In genomic region chr6:39870271-39871135, GRCm38 (mm10) we compare ENCODE assay signal across 7 mouse cellular contexts. TPM values are rescaled to one million over a fixed set of nuclear protein-coding genes. Genes with fewer than 3 reads are reported as not detected.
DNase-seq lines count a peak whose midpoint lies in the region; ATAC-seq and TF ChIP-seq lines count a peak whose summit lies in the region.

No protein-coding gene starts in this region.

- no peaks in the 10 kb centered on the region for H3K4me1 ChIP-seq in CH12.LX (ENCODE audit: control insufficient read depth in 1 of 2, insufficient read depth in 2 of 2)
- peaks cover 12% of the 10 kb centered on the region for H3K4me1 ChIP-seq in midbrain, embryonic 11.5 days (ENCODE audit: control insufficient read depth, insufficient read depth, low read length)
- no peaks in the 10 kb centered on the region for H3K4me1 ChIP-seq in stomach, postnatal 0 days (replicated peaks; ENCODE audit: control insufficient read depth, insufficient read depth)

- H3K4me2 ChIP-seq in CH12.LX (ENCODE audit: insufficient read depth, low read depth, poor library complexity, severe bottlenecking): peak overlapping the region; percentile 53
- peak overlapping the region; percentile 97 for H3K4me2 ChIP-seq in midbrain, embryonic 11.5 days
- peak overlapping the region; percentile 97 for H3K4me2 ChIP-seq in stomach, postnatal 0 days (replicated peaks; ENCODE audit: low read depth)

- TF ChIP-seq CTCF in CH12.LX (conservative IDR thresholded peaks at IDR 0.05 in 1 of 2, IDR thresholded peaks at IDR 0.05 in 1 of 2; ENCODE audit: low read depth in 2 of 2, low read length in 2 of 2): peak in 1 of 2 experiments; percentile 61; a peak in 2 of 4 replicates
- peak; percentile 65 for TF ChIP-seq CTCF in stomach, postnatal 0 days (IDR thresholded peaks at IDR 0.05; ENCODE audit: low read depth)

- TF ChIP-seq EP300 in CH12.LX (IDR thresholded peaks at IDR 0.05; ENCODE audit: low read length): no peak
- TF ChIP-seq EP300 in stomach, postnatal 0 days (optimal IDR thresholded peaks at IDR 0.05): no peak

- no peaks in the 10 kb centered on the region for H3K36me3 ChIP-seq in CH12.LX (replicated peaks in 1 of 2; ENCODE audit: control insufficient read depth in 1 of 2, insufficient read depth in 1 of 2, low read length in 1 of 2)
- H3K36me3 ChIP-seq in midbrain, embryonic 11.5 days (ENCODE audit: control insufficient read depth, insufficient read depth, low read length): no peaks in the 10 kb centered on the region
- H3K36me3 ChIP-seq in stomach, postnatal 0 days (ENCODE audit: control insufficient read depth, insufficient read depth, low read length): no peaks in the 10 kb centered on the region

- in situ Hi-C loops in CH12.LX (cut with MboI; ENCODE audit: low pct_ligation_motif_present, low pct_unique_long_range_greater_than_20kb, low sequenced_read_pairs): no loop called here

- no peak overlapping the region for H3K9ac ChIP-seq in CH12.LX (ENCODE audit: insufficient read depth, low read depth)
- peak overlapping the region; percentile 87 for H3K9ac ChIP-seq in midbrain, embryonic 11.5 days (ENCODE audit: low read length)
- H3K9ac ChIP-seq in stomach, postnatal 0 days (ENCODE audit: low read length): no peak overlapping the region

- peak; percentile 7 for ATAC-seq in midbrain, embryonic 11.5 days (ENCODE audit: low FRiP score)
- ATAC-seq in stomach, postnatal 0 days (ENCODE audit: low FRiP score, low TSS enrichment): 0 out of 2 replicates have a peak, but pooled peaks have one; percentile 22

- no peak overlapping the region for H3K4me3 ChIP-seq in CH12.LX (replicated peaks in 1 of 3; ENCODE audit: low read depth in 2 of 3, low read length in 2 of 3, poor library complexity in 1 of 3)
- peak overlapping the region; percentile 74 for H3K4me3 ChIP-seq in midbrain, embryonic 11.5 days (ENCODE audit: low read depth, low read length)
- peak overlapping the region; percentile 53 for H3K4me3 ChIP-seq in stomach, postnatal 0 days (ENCODE audit: low read depth, low read length)

- TF ChIP-seq POLR2A in CH12.LX (IDR thresholded peaks at IDR 0.05; ENCODE audit: low read depth, low read length): no peak

- H3K9me3 ChIP-seq in CH12.LX (replicated peaks; ENCODE audit: low read length): peaks cover 22% of the 10 kb centered on the region
- no peaks in the 10 kb centered on the region for H3K9me3 ChIP-seq in midbrain, embryonic 11.5 days (ENCODE audit: control insufficient read depth, low read length)
- H3K9me3 ChIP-seq in stomach, postnatal 0 days (ENCODE audit: control insufficient read depth, low read length): no peaks in the 10 kb centered on the region

- peak; percentile 61 for TF ChIP-seq RAD21 in CH12.LX (IDR thresholded peaks at IDR 0.05; ENCODE audit: low read depth, low read length)

- no peaks in the 10 kb centered on the region for H3K79me2 ChIP-seq in CH12.LX (replicated peaks; ENCODE audit: control insufficient read depth, extremely low read depth, insufficient read depth, poor library complexity, severe bottlenecking)

- DNase-seq in CH12.LX (ENCODE audit: extremely low read depth): peak; percentile 12
- DNase-seq in adrenal gland, adult 18-20 months (ENCODE audit: low spot score in 2 of 2): peak; percentile 30 to 48
- DNase-seq in embryo, embryonic 9.5 days (ENCODE audit: extremely low spot score): peak; percentile 73
- DNase-seq in heart, postnatal 4 days: peak; percentile 23
- peak; percentile 65 to 66 for DNase-seq in layer of hippocampus, postnatal 25 days (ENCODE audit: extremely low spot score in 1 of 2, low spot score in 1 of 2)
- peak; percentile 98 for DNase-seq in midbrain, embryonic 11.5 days (ENCODE audit: low spot score, missing footprints)
- peak; percentile 32 for DNase-seq in stomach, postnatal 0 days (ENCODE audit: low spot score)

- dilution Hi-C loops in CH12.LX (cut with MboI; ENCODE audit: extremely low pct_ligation_motif_present, extremely low pct_unique_long_range_greater_than_20kb, low sequenced_read_pairs): no loop called here

- H3K27me3 ChIP-seq in CH12.LX (replicated peaks): no peaks in the 10 kb centered on the region
- H3K27me3 ChIP-seq in midbrain, embryonic 11.5 days (ENCODE audit: control insufficient read depth, insufficient read depth, low read length): peaks cover 2% of the 10 kb centered on the region; the same call in 1 of the 2 replicates
- H3K27me3 ChIP-seq in stomach, postnatal 0 days (ENCODE audit: control insufficient read depth, insufficient read depth, low read length): peaks cover 6% of the 10 kb centered on the region; the same call in 1 of the 2 replicates

- no peak overlapping the region for H3K27ac ChIP-seq in CH12.LX (ENCODE audit: insufficient read depth, low read depth)
- H3K27ac ChIP-seq in midbrain, embryonic 11.5 days (ENCODE audit: low read depth, low read length): no peak overlapping the region
- H3K27ac ChIP-seq in stomach, postnatal 0 days (replicated peaks): no peak overlapping the region

- WGBS in midbrain, embryonic 11.5 days: 2% methylated on average over 28 of the region's 28 CpGs
- WGBS in stomach, postnatal 0 days: under 1% methylated on average over 28 of the region's 28 CpGs

TF ChIP-seq in CH12.LX, 34 proteins besides CTCF, POLR2A, EP300 and RAD21:
- TF ChIP-seq CHD2 (IDR thresholded peaks at IDR 0.05; ENCODE audit: low read length): no peak
- no peak for TF ChIP-seq UBTF (IDR thresholded peaks at IDR 0.05; ENCODE audit: low read depth, low read length)
- no peak for TF ChIP-seq USF2 (conservative IDR thresholded peaks at IDR 0.05; ENCODE audit: low read depth, low read length)
- TF ChIP-seq JUN (IDR thresholded peaks at IDR 0.05; ENCODE audit: insufficient read depth, low read depth, low read length): no peak
- no peak for TF ChIP-seq GABPA (IDR thresholded peaks at IDR 0.05; ENCODE audit: insufficient replicate concordance, low read depth, low read length)
- no peak for TF ChIP-seq KAT2A (IDR thresholded peaks at IDR 0.05; ENCODE audit: insufficient replicate concordance, low read length)
- no peak for TF ChIP-seq MAX (IDR thresholded peaks at IDR 0.05; ENCODE audit: low read length)
- no peak for TF ChIP-seq MXI1 (IDR thresholded peaks at IDR 0.05; ENCODE audit: low read depth, low read length)
- TF ChIP-seq MAFK (IDR thresholded peaks at IDR 0.05; ENCODE audit: insufficient replicate concordance, low read length): no peak
- no peak for TF ChIP-seq JUND (conservative IDR thresholded peaks at IDR 0.05; ENCODE audit: low read depth, low read length)
- TF ChIP-seq MEF2A (IDR thresholded peaks at IDR 0.05; ENCODE audit: borderline replicate concordance, low read depth, low read length): no peak
- TF ChIP-seq USF1 (IDR thresholded peaks at IDR 0.05; ENCODE audit: low read depth, low read length): no peak
- TF ChIP-seq ZNF384 (IDR thresholded peaks at IDR 0.05; ENCODE audit: low read depth, low read length): peak; percentile 96
- TF ChIP-seq ELF1 (IDR thresholded peaks at IDR 0.05; ENCODE audit: low read depth, low read length): no peak
- TF ChIP-seq SMC3 (IDR thresholded peaks at IDR 0.05; ENCODE audit: low read depth, low read length): peak; percentile 28; the same call in 1 of the 2 replicates
- no peak for TF ChIP-seq SIN3A (IDR thresholded peaks at IDR 0.05; ENCODE audit: low read length)
- no peak for TF ChIP-seq PAX5 (IDR thresholded peaks at IDR 0.05; ENCODE audit: low read length)
- no peak for TF ChIP-seq NELFE (IDR thresholded peaks at IDR 0.05; ENCODE audit: low read depth, low read length)
- TF ChIP-seq CHD1 (IDR thresholded peaks at IDR 0.05; ENCODE audit: low read depth, low read length): no peak
- TF ChIP-seq BHLHE40 (IDR thresholded peaks at IDR 0.05; ENCODE audit: low read depth, low read length): peak; percentile 23; the same call in 1 of the 2 replicates
- TF ChIP-seq IRF4 (IDR thresholded peaks at IDR 0.05; ENCODE audit: low read depth, low read length): no peak
- no peak for TF ChIP-seq TBP (conservative IDR thresholded peaks at IDR 0.05; ENCODE audit: low read depth, low read length)

RNA-seq across cellular contexts. Expression of gene Tmem178b, which starts 2.6 kb away (rescaled TPM):
- total RNA-seq in CH12.LX (2012; rRNA removed) (not detected in 2 replicates), CH12.LX (2014; rRNA removed) (not detected in 2 replicates)
- polyA plus RNA-seq in CH12.LX (2012; ENCODE audit: insufficient read length, low read depth): not detected in 2 replicates
- 10 to 100 TPM in 1 of 2 experiments, 1 to 10 TPM in 1; 8.4 to 31.7 TPM for total RNA-seq in adrenal gland, adult 18-20 months (2021)
- total RNA-seq in heart, postnatal 4 days (2021): under 1 TPM; 0.16 to 0.29 TPM
- total RNA-seq in layer of hippocampus, postnatal 25 days (2021): 100 to 1,000 TPM; 166 to 205 TPM
- 7.1 and 9.0 TPM in 2 replicates for polyA plus RNA-seq in midbrain, embryonic 11.5 days (2014; fragmentation: Nextera tagmentation; extraction: Ambion mirVana)
- polyA plus RNA-seq in stomach, postnatal 0 days (2015; fragmentation: Nextera tagmentation; extraction: Ambion mirVana): 0.67 and 0.71 TPM in 2 replicates

RNA-seq across cellular contexts. Expression of gene Mrps33, which starts 59.7 kb away (rescaled TPM):
- total RNA-seq in CH12.LX (2012; rRNA removed) (138 and 142 TPM in 2 replicates), CH12.LX (2014; rRNA removed) (342 and 346 TPM in 2 replicates)
- polyA plus RNA-seq in CH12.LX (2012; ENCODE audit: insufficient read length, low read depth): 166 and 168 TPM in 2 replicates
- total RNA-seq in adrenal gland, adult 18-20 months (2021): 10 to 100 TPM; 77.7 to 90.6 TPM
- 10 to 100 TPM; 81.4 to 95.1 TPM for total RNA-seq in heart, postnatal 4 days (2021)
- total RNA-seq in layer of hippocampus, postnatal 25 days (2021): 100 to 1,000 TPM; 104 to 115 TPM
- 252 and 253 TPM in 2 replicates for polyA plus RNA-seq in midbrain, embryonic 11.5 days (2014; fragmentation: Nextera tagmentation; extraction: Ambion mirVana)
- 139 and 151 TPM in 2 replicates for polyA plus RNA-seq in stomach, postnatal 0 days (2015; fragmentation: Nextera tagmentation; extraction: Ambion mirVana)

Comparison
In these comparisons a context has a peak if more than half of its experiments do, and no peak if none do; other contexts are left out.
1. DNase-seq: peak in every context shown above with its lines; median percentile 98 in midbrain, embryonic 11.5 days; 73 in embryo, embryonic 9.5 days; 66 in layer of hippocampus, postnatal 25 days; 39 in adrenal gland, adult 18-20 months; 32 in stomach, postnatal 0 days; 23 in heart, postnatal 4 days; 12 in CH12.LX.
2. H3K4me3 ChIP-seq: peak in midbrain, embryonic 11.5 days (single experiment) and stomach, postnatal 0 days (single experiment); none in CH12.LX (0 of 3).
3. RNA of gene Tmem178b, which starts 2.6 kb away (total RNA-seq): 166 to 205 TPM in layer of hippocampus, postnatal 25 days and 8.4 to 31.7 TPM in adrenal gland, adult 18-20 months; 0.16 to 0.29 TPM in heart, postnatal 4 days and not detected in CH12.LX; every median in the first group is over 4 times any median in the second.
4. Peak in every context shown above with its lines, with median percentiles within 50 percentile points of each other: H3K4me2 ChIP-seq.